Mouse (Mus musculus): ENCODE data around the gene Drc1. TPM values are rescaled to one million over a fixed set of nuclear protein-coding genes. Genes with fewer than 3 reads are reported as not detected.

Gene Drc1
- polyA plus RNA-seq, 1 experiment from 2014 or later = 1.8 TPM

DNA sequence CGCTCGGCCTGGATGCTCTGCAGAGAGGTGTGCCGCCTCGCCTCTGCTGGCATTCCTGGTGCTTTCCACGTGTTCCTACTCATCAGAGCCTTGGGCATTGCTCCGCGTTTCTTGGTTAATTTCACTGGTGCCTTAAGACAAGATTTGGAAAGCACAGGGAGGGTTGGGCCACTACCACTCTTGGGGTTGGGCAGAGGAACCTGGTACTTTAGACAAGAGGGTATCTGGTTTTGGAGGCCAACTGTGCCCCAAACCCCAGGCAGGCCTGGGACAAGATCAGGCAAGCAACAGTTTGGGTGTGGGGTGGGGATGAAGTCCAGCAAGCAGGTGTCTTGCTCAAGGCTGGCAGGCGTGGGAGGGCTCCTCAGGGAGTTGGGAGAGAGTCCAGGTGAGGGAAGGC is 86.2 kb downstream of the Drc1 start:
- WGBS (ENCODE audit: insufficient replicate concordance) = 61% methylated on average over 8 of the region's 8 CpGs
- no peak overlapping the region for H3K9ac ChIP-seq

DNA sequence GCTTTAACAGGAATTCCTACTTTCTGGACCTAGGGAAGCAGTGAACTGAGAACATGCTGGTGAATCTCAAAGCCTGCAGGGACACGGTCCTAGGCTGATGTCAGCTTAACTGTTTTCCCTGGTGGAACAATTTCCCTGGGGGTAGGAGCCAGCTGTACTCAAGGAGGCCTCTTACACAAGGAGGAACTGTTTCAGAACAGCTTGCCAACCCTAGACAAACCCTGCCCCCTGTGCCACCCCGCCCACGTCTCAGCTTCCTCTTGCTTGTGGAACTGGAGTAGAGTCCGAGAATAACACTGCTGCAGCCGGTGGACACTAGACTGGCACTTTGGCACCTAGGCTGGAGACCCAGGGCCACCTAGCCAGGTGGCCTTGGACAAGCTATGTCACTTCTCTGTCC is 88.2 kb downstream of the Drc1 start:
- Histone ChIP-seq H3K4me2 (no peak overlapping the region), H3K4me1 (replicated peaks) (no peaks in the 10 kb centered on the region), H3K4me3 (replicated peaks) (no peak overlapping the region), H3K36me3 (no peaks in the 10 kb centered on the region), H3K27me3 (no peaks in the 10 kb centered on the region), H3K27ac (no peak overlapping the region), H3K9ac (no peak overlapping the region), H3K9me3 (replicated peaks) (no peaks in the 10 kb centered on the region)
- 22% methylated on average over 5 of the region's 5 CpGs for WGBS (ENCODE audit: insufficient replicate concordance)
- ATAC-seq (ENCODE audit: low read depth) (no peak), DNase-seq (no peak)

More for the DNA sequence above, 86.2 kb downstream of the Drc1 start:
- Histone ChIP-seq H3K36me3 (no peaks in the 10 kb centered on the region), H3K27ac (no peak overlapping the region), H3K27me3 (no peaks in the 10 kb centered on the region), H3K4me1 (replicated peaks) (no peaks in the 10 kb centered on the region), H3K9me3 (replicated peaks) (no peaks in the 10 kb centered on the region), H3K4me2 (no peak overlapping the region), H3K4me3 (replicated peaks) (no peak overlapping the region)
- ATAC-seq (ENCODE audit: low read depth) (no peak), DNase-seq (no peak)

DNA sequence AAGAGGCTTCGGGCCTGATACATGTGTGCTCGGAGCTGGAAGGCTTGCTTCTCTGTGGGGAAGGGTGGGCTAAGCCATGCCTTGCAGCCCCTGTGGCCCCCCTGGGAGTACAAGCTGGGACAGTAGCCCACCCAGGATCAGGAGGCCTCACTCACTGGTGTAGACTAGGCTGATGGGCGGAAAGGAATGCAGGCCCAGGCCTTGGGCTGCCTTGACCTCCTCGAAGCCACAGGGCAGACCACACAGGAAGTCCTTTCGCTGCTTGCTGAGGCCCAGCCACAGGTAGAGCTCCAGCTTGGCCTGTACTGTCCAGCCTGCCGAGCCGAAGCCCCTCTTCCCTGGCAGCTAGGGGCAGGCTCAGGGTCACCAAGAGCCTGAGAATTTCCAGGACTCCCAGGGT is 101.7 kb downstream of the Drc1 start:
- ATAC-seq (ENCODE audit: low read depth) = no peak
- no peak overlapping the region for H3K4me2 ChIP-seq
- no peaks in the 10 kb centered on the region for H3K36me3 ChIP-seq
- DNase-seq = no peak
- WGBS (ENCODE audit: insufficient replicate concordance) = 22% methylated on average over 7 of the region's 7 CpGs
- H3K4me1 ChIP-seq (replicated peaks) = no peaks in the 10 kb centered on the region
- no peaks in the 10 kb centered on the region for H3K27me3 ChIP-seq
- no peaks in the 10 kb centered on the region for H3K9me3 ChIP-seq (replicated peaks)
- no peak overlapping the region for H3K4me3 ChIP-seq (replicated peaks)
- no peak overlapping the region for H3K9ac ChIP-seq
- H3K27ac ChIP-seq = no peak overlapping the region

DNA sequence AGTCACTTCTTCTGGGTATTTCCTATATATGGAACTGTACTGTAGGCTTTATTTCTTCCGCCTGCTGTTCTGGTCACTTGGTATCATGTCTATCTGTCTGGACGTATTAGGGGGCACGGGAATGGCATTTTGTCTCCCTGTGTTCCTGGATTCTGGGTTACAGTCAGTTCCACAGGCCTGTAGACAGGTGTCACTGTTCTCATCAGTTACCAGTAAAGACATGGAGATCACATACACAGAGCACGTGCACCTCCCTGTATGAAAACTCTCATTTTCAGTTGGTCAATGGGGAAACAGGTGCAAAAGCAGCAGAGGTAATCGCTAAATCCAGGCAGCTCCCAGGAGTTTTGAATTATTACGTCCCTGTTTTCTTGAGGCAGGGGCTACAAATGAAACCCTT is 106.5 kb downstream of the Drc1 start:
- H3K9ac ChIP-seq = no peak overlapping the region
- no peak overlapping the region for H3K4me2 ChIP-seq
- no peaks in the 10 kb centered on the region for H3K27me3 ChIP-seq
- WGBS (ENCODE audit: insufficient replicate concordance) = 63% methylated on average over 6 of the region's 6 CpGs
- no peak overlapping the region for H3K27ac ChIP-seq
- H3K9me3 ChIP-seq (replicated peaks) = no peaks in the 10 kb centered on the region
- H3K4me1 ChIP-seq (replicated peaks) = no peaks in the 10 kb centered on the region
- H3K36me3 ChIP-seq = no peaks in the 10 kb centered on the region
- H3K4me3 ChIP-seq (replicated peaks) = no peak overlapping the region
- ATAC-seq (ENCODE audit: low read depth) (no peak), DNase-seq (no peak)

DNA sequence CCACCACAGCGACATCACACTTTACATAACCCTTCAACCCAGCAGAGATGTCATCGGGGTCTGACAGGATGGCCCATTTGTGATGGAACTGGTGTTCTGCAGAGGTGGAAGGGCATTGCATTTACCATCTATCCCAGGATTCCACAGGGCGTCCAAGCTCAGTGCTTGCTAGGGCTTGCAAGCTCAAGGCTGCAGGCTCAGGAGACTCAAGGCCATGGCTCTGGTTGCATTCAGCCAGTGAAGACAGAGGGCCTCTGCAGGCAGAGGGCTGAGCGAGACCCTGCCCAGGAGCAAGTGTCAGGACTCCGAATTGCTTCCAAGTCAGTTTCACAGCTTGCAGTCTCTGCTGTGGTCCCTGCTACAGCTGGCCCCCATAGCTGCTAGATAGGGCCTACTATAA is 108.6 kb downstream of the Drc1 start:
- WGBS (ENCODE audit: insufficient replicate concordance) = 63% methylated on average over 5 of the region's 5 CpGs
- DNase-seq (no peak), ATAC-seq (ENCODE audit: low read depth) (no peak)
- Histone ChIP-seq H3K4me2 (no peak overlapping the region), H3K27ac (no peak overlapping the region), H3K4me1 (replicated peaks) (no peaks in the 10 kb centered on the region), H3K27me3 (no peaks in the 10 kb centered on the region), H3K36me3 (no peaks in the 10 kb centered on the region), H3K9ac (no peak overlapping the region), H3K4me3 (replicated peaks) (no peak overlapping the region), H3K9me3 (replicated peaks) (no peaks in the 10 kb centered on the region)

DNA sequence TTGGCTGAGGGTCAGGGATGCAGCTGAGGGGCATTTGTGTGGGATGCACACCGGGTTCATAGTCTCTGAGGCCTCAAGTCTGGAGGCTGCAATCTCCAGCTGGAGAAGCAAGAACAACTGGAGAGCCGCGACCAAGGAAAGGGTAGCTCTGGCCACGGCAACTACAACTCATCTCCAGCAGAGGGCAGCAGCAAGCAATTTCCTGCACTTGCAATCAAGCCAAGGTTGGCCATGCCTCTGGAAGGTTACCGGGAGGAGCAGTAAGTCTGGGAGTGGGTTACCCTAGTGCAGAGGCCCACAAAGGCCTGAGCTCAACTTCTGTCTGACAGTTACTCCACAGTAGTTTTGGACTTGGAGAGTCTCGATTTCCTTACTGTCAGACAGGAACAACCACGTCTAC is 110.3 kb downstream of the Drc1 start:
- DNase-seq (no peak), ATAC-seq (ENCODE audit: low read depth) (no peak)
- no peak overlapping the region for H3K27ac ChIP-seq
- H3K4me1 ChIP-seq (replicated peaks) = no peaks in the 10 kb centered on the region
- H3K9me3 ChIP-seq (replicated peaks) = no peaks in the 10 kb centered on the region
- H3K36me3 ChIP-seq = no peaks in the 10 kb centered on the region
- 22% methylated on average over 7 of the region's 7 CpGs for WGBS (ENCODE audit: insufficient replicate concordance)
- no peak overlapping the region for H3K4me2 ChIP-seq
- H3K4me3 ChIP-seq (replicated peaks) = no peak overlapping the region
- H3K9ac ChIP-seq = no peak overlapping the region
- H3K27me3 ChIP-seq = no peaks in the 10 kb centered on the region

DNA sequence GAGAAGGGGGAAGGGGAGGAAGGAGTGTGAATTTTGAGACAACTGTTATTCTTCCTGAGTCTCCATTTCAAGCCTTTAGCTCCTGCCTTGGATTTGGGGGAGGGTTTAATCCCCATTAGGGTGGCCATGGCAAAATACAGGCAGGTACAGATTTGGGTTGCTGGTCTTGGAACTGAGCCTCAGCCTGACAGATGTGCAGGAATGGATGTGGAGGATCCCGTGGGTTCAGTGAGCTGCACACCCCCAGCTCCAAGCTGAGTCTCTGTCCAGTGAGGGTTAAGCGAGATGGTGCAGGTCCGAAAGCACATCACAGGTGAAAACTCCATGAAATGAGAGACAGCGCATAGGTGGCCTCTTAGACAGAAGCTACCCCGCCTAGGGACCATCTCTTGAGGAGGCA is 119.3 kb downstream of the Drc1 start:
- ATAC-seq (ENCODE audit: low read depth) (no peak), DNase-seq (no peak)
- H3K9me3 ChIP-seq (replicated peaks) = no peaks in the 10 kb centered on the region
- no peak overlapping the region for H3K4me3 ChIP-seq (replicated peaks)
- H3K9ac ChIP-seq = no peak overlapping the region
- 54% methylated on average over 5 of the region's 5 CpGs for WGBS (ENCODE audit: insufficient replicate concordance)
- H3K27ac ChIP-seq = no peak overlapping the region
- H3K36me3 ChIP-seq = no peaks in the 10 kb centered on the region
- H3K4me2 ChIP-seq = no peak overlapping the region
- H3K27me3 ChIP-seq = no peaks in the 10 kb centered on the region
- H3K4me1 ChIP-seq (replicated peaks) = no peaks in the 10 kb centered on the region

DNA sequence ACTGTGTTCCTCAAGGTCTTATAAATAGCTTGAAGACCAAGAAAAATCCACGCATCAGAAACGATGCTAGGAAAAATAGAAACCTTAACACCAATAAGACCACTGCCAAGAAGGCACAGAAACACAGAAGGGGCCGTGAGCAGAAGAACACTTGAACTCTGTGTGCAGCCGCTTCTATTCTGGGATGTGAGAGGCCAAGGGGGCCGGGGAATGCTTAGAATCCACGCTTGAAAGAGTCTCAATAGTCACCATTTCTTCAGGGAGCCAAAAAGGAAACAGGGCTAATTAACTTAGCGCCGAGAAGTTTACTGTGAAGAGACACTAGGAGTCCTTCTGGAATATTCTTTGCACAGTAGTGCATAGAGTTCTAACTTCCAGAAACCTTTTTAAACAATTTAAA is 120.0 kb downstream of the Drc1 start:
- Histone ChIP-seq H3K4me2 (no peak overlapping the region), H3K36me3 (no peaks in the 10 kb centered on the region), H3K9me3 (replicated peaks) (no peaks in the 10 kb centered on the region), H3K4me1 (replicated peaks) (no peaks in the 10 kb centered on the region), H3K27me3 (no peaks in the 10 kb centered on the region), H3K9ac (no peak overlapping the region), H3K4me3 (replicated peaks) (no peak overlapping the region), H3K27ac (no peak overlapping the region)
- ATAC-seq (ENCODE audit: low read depth) = no peak
- WGBS (ENCODE audit: insufficient replicate concordance) = 48% methylated on average over 8 of the region's 8 CpGs
- DNase-seq = no peak

DNA sequence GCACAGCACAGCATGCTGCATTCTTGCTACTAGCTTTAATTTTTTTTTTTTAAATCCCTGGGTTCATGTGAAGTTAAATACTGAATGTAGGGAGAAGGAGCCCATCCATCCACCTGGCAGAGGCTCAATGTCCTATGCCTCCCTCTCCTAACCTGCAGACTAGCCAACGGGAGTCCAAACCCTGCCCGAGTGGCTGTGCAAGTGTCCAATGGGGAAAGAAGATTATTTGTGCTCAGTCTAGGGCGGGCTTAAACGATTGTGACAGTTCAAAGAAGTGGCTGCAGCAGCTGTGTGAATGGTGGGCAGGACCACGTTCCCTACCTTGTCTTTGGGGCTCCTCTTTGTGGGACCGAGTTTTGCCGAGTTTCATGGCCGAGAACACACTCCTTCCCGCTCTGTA is 125.7 kb downstream of the Drc1 start:
- 25% methylated on average over 9 of the region's 9 CpGs for WGBS (ENCODE audit: insufficient replicate concordance)
- H3K27ac ChIP-seq = no peak overlapping the region
- no peak overlapping the region for H3K9ac ChIP-seq
- no peak overlapping the region for H3K4me3 ChIP-seq (replicated peaks)
- no peaks in the 10 kb centered on the region for H3K36me3 ChIP-seq
- no peaks in the 10 kb centered on the region for H3K4me1 ChIP-seq (replicated peaks)
- ATAC-seq (ENCODE audit: low read depth) = no peak
- no peak for DNase-seq
- H3K9me3 ChIP-seq (replicated peaks) = no peaks in the 10 kb centered on the region
- H3K27me3 ChIP-seq = peaks cover 7% of the 10 kb centered on the region
- no peak overlapping the region for H3K4me2 ChIP-seq

DNA sequence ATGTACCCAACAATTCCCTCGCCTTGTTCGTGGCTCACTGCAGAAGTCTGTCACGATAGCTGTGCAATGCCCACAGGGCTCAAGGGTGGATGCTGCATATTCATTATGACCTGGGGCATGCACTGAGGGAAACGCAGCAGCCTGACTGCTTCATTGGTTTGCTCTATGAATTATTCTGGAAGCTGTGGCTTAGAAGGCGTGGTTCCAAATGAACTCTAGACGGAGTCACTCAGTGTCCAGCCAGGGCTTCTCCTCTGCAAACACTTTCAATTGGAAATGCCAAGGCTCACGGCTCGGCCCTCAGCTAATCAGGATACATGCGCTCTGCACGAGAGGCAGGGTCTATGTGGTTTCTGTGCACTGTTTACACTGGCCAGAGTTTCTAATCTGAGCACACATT is 130.3 kb downstream of the Drc1 start:
- H3K4me2 ChIP-seq = no peak overlapping the region
- no peak overlapping the region for H3K9ac ChIP-seq
- no peaks in the 10 kb centered on the region for H3K36me3 ChIP-seq
- H3K4me3 ChIP-seq (replicated peaks) = no peak overlapping the region
- H3K4me1 ChIP-seq (replicated peaks) = no peaks in the 10 kb centered on the region
- WGBS (ENCODE audit: insufficient replicate concordance) = 68% methylated on average over 10 of the region's 10 CpGs
- peaks cover 7% of the 10 kb centered on the region for H3K27me3 ChIP-seq
- ATAC-seq (ENCODE audit: low read depth) = no peak
- H3K27ac ChIP-seq = no peak overlapping the region
- DNase-seq = no peak
- no peaks in the 10 kb centered on the region for H3K9me3 ChIP-seq (replicated peaks)

DNA sequence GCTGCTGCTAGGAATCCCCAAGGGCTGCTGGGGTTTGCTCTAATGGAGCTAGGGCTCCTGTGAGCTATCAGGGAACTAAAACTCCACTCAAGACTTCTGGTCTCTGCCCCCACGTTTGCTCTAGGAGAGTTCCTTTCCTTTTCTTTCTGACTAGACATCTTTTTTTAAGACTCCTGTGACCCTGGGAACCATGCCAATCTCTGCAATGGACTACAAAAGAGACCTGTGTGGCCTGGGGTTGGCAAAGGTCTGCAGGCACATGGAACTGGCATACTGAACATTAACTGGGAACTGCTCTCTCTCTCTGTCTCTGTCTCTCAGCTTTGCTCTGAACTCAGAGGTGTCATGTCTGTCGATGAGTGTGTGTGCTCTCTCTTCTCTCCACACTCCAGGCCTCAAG is 134.2 kb downstream of the Drc1 start:
- Histone ChIP-seq H3K4me2 (no peak overlapping the region), H3K27ac (no peak overlapping the region), H3K9me3 (replicated peaks) (no peaks in the 10 kb centered on the region), H3K27me3 (no peaks in the 10 kb centered on the region), H3K36me3 (no peaks in the 10 kb centered on the region), H3K4me1 (replicated peaks) (no peaks in the 10 kb centered on the region), H3K9ac (no peak overlapping the region), H3K4me3 (replicated peaks) (no peak overlapping the region)
- no peak for DNase-seq
- no peak for ATAC-seq (ENCODE audit: low read depth)
- 39% methylated on average over 2 of the region's 2 CpGs for WGBS (ENCODE audit: insufficient replicate concordance)

DNA sequence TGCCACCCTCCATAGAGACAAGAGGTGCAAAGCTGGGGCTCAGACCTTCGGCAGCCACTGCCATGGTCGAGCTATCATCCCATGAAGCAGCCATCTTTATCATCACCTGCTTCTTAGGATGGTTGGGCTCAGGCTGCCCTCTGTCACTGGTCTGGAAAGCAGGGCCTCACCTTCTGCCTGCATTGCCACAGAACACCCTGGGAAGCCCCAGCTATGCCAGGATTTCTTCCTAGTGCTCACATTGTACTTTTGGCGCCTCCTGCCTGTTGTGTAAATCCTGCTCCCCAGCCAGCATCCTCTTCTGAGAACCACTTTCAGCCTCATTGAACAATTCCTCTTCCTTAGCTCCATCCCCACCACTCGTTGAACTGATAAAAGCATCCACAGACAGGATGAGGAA is 134.7 kb downstream of the Drc1 start:
- ATAC-seq (ENCODE audit: low read depth) = no peak
- H3K4me2 ChIP-seq = no peak overlapping the region
- 45% methylated on average over 4 of the region's 4 CpGs for WGBS (ENCODE audit: insufficient replicate concordance)

More for the DNA sequence above, 134.7 kb downstream of the Drc1 start:
- Histone ChIP-seq H3K27me3 (no peaks in the 10 kb centered on the region; the same call in 1 of the 2 replicates), H3K9ac (no peak overlapping the region), H3K36me3 (no peaks in the 10 kb centered on the region), H3K9me3 (replicated peaks) (no peaks in the 10 kb centered on the region), H3K27ac (no peak overlapping the region), H3K4me1 (replicated peaks) (no peaks in the 10 kb centered on the region), H3K4me3 (replicated peaks) (no peak overlapping the region)
- DNase-seq = no peak

Measured in liver, embryonic 13.5 days (tissue).